Mouse (Mus musculus): ENCODE results near the gene Selenos. TPM values are rescaled to one million over a fixed set of nuclear protein-coding genes. Genes with fewer than 3 reads are reported as not detected.
A peak's percentile ranks its signal among the peaks of the same experiment; 100 is the strongest.

The Selenos gene
- polyA plus RNA-seq, 1 experiment from 2014 or later, result 107 TPM

DNA sequence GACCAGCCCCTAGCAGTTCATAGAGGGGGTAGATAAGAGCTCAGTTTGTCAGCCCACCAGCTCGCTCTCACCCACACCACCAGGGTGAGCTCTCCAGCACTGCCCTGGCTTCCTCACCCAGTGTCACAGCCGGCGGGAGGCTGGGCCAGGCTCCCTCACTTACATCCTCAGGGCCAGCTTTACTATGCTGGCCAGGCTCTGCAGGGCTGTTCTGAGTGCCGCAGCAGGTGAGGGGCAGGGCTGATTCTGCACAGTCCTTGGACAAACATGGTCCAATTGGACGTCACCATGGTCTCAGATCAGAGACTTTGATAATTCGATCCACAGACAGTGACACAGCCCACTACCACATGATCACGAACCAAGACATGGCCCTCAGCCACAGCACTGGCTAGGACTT is 12.1 kb downstream of the Selenos start:
- Histone ChIP-seq H3K9ac (no peak overlapping the region), H3K4me2 (no peak overlapping the region), H3K9me3 (replicated peaks) (no peaks in the 10 kb centered on the region), H3K27ac (no peak overlapping the region), H3K36me3 (peaks cover 58% of the 10 kb centered on the region), H3K4me3 (replicated peaks) (no peak overlapping the region), H3K27me3 (no peaks in the 10 kb centered on the region), H3K4me1 (no peaks in the 10 kb centered on the region)
- ATAC-seq (replicated peaks; ENCODE audit: low FRiP score), result no peak; the same call in 1 of the 2 replicates
- WGBS, result 75% methylated on average over 7 of the region's 7 CpGs

DNA sequence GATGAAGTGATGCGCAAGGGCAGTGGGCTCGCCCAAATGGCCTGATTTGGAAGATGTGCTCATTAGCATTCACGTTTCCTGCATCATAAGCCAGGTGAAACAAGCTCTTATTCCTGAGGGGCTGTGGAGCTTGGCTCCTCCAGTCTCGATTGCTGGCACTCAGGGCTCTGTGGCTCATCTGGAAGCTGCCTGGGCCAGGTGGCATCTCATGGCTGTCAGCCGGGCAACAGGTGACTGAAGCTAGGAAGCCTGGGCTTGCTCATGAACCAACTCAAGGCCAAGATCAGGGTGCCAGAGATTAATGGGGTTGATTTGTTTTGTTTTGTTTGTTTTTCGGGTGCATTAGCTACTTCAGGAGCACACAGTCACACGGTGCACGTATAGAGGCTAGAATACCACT is 13.2 kb downstream of the Selenos start:
- Histone ChIP-seq H3K4me1 (no peaks in the 10 kb centered on the region), H3K9me3 (replicated peaks) (no peaks in the 10 kb centered on the region), H3K4me2 (no peak overlapping the region), H3K27me3 (no peaks in the 10 kb centered on the region), H3K27ac (no peak overlapping the region), H3K9ac (no peak overlapping the region), H3K36me3 (peaks cover 47% of the 10 kb centered on the region), H3K4me3 (replicated peaks) (no peak overlapping the region)
- WGBS, result 88% methylated on average over 8 of the region's 8 CpGs
- ATAC-seq (replicated peaks; ENCODE audit: low FRiP score), result no peak

DNA sequence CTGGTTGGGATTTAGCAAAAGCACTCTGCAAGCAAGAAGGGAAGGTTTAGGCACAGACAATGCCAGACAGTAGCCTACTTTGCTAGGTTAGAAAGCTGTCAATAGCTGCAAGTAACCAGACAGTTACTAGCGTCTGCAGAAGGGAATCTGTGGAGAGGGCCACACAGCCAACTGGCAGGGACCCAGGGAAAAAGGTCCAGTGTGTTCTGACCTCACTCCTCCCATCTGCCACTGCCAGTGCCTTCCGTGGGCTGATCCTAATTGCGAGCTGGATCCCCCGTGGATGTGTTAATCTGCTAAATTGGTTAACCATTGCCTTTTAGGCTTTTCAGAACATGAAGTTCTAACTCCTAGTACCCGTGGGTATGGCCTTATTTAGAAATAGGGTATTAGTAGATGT is 14.7 kb downstream of the Selenos start:
- no peaks in the 10 kb centered on the region for H3K9me3 ChIP-seq (replicated peaks)
- H3K27ac ChIP-seq, result no peak overlapping the region
- H3K4me3 ChIP-seq (replicated peaks), result no peak overlapping the region
- H3K4me1 ChIP-seq, result no peaks in the 10 kb centered on the region
- H3K4me2 ChIP-seq, result no peak overlapping the region
- peaks cover 32% of the 10 kb centered on the region for H3K36me3 ChIP-seq
- no peak overlapping the region for H3K9ac ChIP-seq
- no peak for ATAC-seq (replicated peaks; ENCODE audit: low FRiP score)
- no peaks in the 10 kb centered on the region for H3K27me3 ChIP-seq
- WGBS, result 79% methylated on average over 5 of the region's 5 CpGs

DNA sequence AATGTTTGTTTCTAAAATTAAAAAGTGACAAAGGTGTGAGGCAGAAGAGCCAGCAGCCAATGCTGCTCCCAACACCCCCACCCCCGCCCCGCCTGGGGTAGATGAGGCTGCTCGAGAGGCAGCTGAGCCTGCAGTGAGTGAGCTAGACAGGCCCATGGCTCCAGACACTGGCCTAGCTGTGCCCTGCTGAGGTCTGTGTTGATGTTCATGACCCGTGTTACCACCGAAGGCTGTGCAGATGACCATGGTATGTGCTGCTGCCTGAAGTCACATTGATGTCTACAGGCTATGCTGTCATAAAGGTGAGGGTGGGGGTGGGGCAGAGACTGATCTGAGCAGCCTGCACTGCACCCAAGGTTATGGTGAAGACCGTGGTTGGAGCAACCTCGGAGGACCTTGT is 19.4 kb downstream of the Selenos start:
- H3K4me2 ChIP-seq, result no peak overlapping the region
- 88% methylated on average over 7 of the region's 7 CpGs for WGBS
- H3K4me1 ChIP-seq, result no peaks in the 10 kb centered on the region
- H3K9ac ChIP-seq, result no peak overlapping the region
- H3K36me3 ChIP-seq, result 0 out of 2 replicates have a peak, but pooled peaks cover 2% of the 10 kb centered on the region
- H3K27ac ChIP-seq, result no peak overlapping the region
- H3K27me3 ChIP-seq, result 0 out of 2 replicates have a peak, but pooled peaks cover 2% of the 10 kb centered on the region
- no peak overlapping the region for H3K4me3 ChIP-seq (replicated peaks)
- H3K9me3 ChIP-seq (replicated peaks), result no peaks in the 10 kb centered on the region
- ATAC-seq (replicated peaks; ENCODE audit: low FRiP score), result no peak

DNA sequence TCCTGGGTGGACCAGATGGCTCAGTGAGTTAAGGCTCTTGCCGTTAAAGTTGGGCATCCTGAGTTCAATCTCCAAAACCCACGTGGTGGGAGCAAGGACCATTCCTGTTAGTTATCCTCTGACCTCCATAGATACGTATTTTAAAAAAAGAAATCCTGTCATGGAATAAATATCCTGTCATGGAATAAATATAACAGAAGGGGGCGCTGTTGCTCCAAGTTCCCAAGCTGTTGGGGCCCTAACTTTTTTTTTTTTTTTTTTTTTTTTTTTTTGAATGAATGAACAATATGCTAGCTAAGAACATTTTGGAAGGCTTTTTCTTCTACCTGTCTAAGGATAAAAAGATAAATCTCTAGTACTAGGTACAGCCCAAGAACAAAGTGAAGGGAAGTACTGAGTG is 22.4 kb downstream of the Selenos start:
- no peak overlapping the region for H3K4me3 ChIP-seq (replicated peaks)
- ATAC-seq (replicated peaks; ENCODE audit: low FRiP score), result no peak
- H3K27ac ChIP-seq, result no peak overlapping the region

DNA sequence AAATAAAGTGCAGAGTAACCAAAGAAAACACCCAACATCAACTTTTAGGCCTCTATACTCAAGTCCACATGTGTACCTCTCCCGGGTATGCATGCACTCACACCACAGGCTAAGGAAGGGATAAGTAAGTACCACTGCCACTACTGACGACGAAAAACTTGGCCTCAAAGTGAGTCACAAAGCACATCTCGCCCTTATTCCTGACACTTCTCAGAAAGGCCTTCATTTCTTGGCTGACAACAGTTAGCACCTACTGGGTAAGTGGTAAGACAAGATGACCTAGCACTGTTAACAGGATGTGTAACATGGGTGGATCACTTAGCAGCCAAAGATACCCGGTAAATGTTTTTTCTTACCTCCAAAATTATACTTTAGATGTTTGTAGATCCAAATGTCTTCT is 25.1 kb downstream of the Selenos start:
- Histone ChIP-seq H3K4me1 (peaks cover 16% of the 10 kb centered on the region), H3K27ac (no peak overlapping the region), H3K36me3 (no peaks in the 10 kb centered on the region), H3K27me3 (0 out of 2 replicates have a peak, but pooled peaks cover 2% of the 10 kb centered on the region), H3K9ac (no peak overlapping the region), H3K9me3 (replicated peaks) (no peaks in the 10 kb centered on the region), H3K4me3 (replicated peaks) (no peak overlapping the region), H3K4me2 (no peak overlapping the region)
- 85% methylated on average over 5 of the region's 5 CpGs for WGBS
- no peak for ATAC-seq (replicated peaks; ENCODE audit: low FRiP score)

More for the DNA sequence above, 22.4 kb downstream of the Selenos start:
- H3K9ac ChIP-seq, result no peak overlapping the region
- 7% methylated on average over 4 of the region's 4 CpGs for WGBS
- no peaks in the 10 kb centered on the region for H3K9me3 ChIP-seq (replicated peaks)
- H3K4me1 ChIP-seq, result peaks cover 7% of the 10 kb centered on the region
- 0 out of 2 replicates have a peak, but pooled peaks cover 2% of the 10 kb centered on the region for H3K27me3 ChIP-seq
- H3K36me3 ChIP-seq, result no peaks in the 10 kb centered on the region
- H3K4me2 ChIP-seq, result no peak overlapping the region

DNA sequence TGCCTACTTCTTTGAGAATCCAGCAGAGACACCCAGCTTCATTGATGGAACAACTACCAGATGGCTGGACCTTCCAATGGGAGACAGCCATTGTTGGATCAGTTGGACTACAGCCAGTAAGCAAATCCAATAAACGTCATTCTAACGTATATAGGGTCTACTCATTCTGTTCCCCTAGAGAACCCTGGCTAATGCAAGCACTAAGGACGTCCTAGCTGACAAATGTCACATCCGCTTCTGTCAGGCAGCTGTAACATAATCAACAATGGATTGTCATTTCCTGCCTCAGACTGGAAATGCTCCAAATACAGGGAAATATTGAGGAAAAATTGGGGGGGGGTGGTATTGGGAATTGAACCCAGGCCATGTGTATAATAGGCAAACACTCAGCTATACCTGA is 26.3 kb downstream of the Selenos start:
- WGBS, result 67% methylated on average over 4 of the region's 4 CpGs
- no peak for ATAC-seq (replicated peaks; ENCODE audit: low FRiP score)
- peaks cover 19% of the 10 kb centered on the region for H3K4me1 ChIP-seq
- no peak overlapping the region for H3K9ac ChIP-seq
- no peak overlapping the region for H3K4me3 ChIP-seq (replicated peaks)
- no peak overlapping the region for H3K4me2 ChIP-seq
- H3K9me3 ChIP-seq (replicated peaks), result no peaks in the 10 kb centered on the region
- no peaks in the 10 kb centered on the region for H3K27me3 ChIP-seq
- no peak overlapping the region for H3K27ac ChIP-seq
- no peaks in the 10 kb centered on the region for H3K36me3 ChIP-seq

DNA sequence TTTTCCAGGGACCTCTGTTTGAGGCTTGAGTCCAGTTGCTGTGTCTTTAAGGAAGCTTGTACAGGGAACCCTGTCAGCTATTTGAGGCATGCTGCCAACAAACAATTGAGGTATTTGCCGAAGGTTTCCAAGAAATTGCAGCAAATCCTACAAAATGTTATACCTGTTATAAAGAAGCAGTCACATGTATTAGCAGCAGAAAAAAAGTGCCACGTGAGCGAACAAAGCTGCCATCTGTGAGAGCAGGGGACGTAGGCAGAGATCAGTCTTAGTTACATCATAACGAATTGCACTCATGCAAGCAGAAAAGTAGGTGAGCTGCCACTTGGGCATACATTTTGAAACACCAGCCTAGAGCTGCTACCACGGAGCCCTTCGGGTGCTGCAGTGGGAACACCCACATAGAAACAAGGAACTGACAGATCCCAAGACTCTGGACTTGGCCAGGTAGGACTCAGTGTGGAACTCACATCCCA is 27.2 kb downstream of the Selenos start:
- no peak overlapping the region for H3K27ac ChIP-seq
- no peak for ATAC-seq (replicated peaks; ENCODE audit: low FRiP score)

DNA sequence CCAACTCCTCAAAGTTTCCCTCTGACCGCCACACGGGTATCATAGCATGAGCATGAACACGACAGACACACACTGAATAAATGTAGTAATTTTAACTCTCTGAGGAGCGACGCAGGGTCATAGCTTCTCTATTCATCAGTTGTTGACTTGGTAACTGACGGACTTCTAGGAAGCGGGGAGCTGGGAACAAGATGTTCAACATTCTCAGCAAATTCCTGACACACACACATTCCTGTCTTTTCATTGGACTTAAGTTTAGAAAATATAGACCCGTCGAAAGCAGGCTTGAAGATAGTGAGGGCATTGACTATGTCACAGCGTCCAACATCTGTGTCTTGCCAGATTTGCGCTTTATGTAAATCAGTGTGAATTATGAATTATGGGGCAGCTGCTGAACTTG is 27.8 kb downstream of the Selenos start:
- H3K36me3 ChIP-seq, result no peaks in the 10 kb centered on the region
- H3K9ac ChIP-seq, result no peak overlapping the region
- no peak overlapping the region for H3K4me3 ChIP-seq (replicated peaks)
- no peaks in the 10 kb centered on the region for H3K9me3 ChIP-seq (replicated peaks)
- no peaks in the 10 kb centered on the region for H3K27me3 ChIP-seq
- H3K27ac ChIP-seq, result no peak overlapping the region
- no peak overlapping the region for H3K4me2 ChIP-seq
- WGBS, result 69% methylated on average over 11 of the region's 11 CpGs
- no peak for ATAC-seq (replicated peaks; ENCODE audit: low FRiP score)
- H3K4me1 ChIP-seq, result peaks cover 28% of the 10 kb centered on the region

More for the DNA sequence above, 27.2 kb downstream of the Selenos start:
- H3K9ac ChIP-seq, result no peak overlapping the region
- H3K36me3 ChIP-seq, result no peaks in the 10 kb centered on the region
- H3K4me1 ChIP-seq, result peaks cover 25% of the 10 kb centered on the region
- H3K9me3 ChIP-seq (replicated peaks), result no peaks in the 10 kb centered on the region
- H3K4me3 ChIP-seq (replicated peaks), result no peak overlapping the region
- no peak overlapping the region for H3K4me2 ChIP-seq
- H3K27me3 ChIP-seq, result no peaks in the 10 kb centered on the region
- 64% methylated on average over 7 of the region's 7 CpGs for WGBS

DNA sequence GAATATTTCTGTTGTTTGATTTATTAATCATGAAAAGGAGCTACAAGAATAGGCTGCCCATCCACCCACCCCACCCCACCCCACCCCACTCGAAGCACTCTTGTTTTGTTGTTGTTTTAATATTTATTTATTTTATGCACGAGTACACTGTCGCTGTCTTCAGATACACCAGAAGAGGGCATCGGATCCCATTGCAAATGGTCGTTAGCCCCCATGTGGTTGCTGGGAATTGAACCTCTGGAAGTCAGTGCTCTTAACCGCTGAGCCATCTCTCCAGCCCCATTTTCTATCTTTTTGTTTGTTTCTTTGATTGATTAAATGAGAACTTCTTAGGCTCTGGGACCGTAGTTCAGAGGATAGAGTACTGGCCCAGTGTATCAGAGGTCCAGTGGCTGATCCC is 28.5 kb downstream of the Selenos start:
- H3K9me3 ChIP-seq (replicated peaks), result no peaks in the 10 kb centered on the region
- no peak overlapping the region for H3K27ac ChIP-seq
- H3K27me3 ChIP-seq, result no peaks in the 10 kb centered on the region
- H3K4me3 ChIP-seq (replicated peaks), result no peak overlapping the region
- ATAC-seq (replicated peaks; ENCODE audit: low FRiP score), result no peak
- H3K36me3 ChIP-seq, result no peaks in the 10 kb centered on the region
- peaks cover 30% of the 10 kb centered on the region for H3K4me1 ChIP-seq
- peak overlapping the region; percentile 84; the same call in 1 of the 2 replicates for H3K4me2 ChIP-seq
- no peak overlapping the region for H3K9ac ChIP-seq
- 18% methylated on average over 7 of the region's 7 CpGs for WGBS

DNA sequence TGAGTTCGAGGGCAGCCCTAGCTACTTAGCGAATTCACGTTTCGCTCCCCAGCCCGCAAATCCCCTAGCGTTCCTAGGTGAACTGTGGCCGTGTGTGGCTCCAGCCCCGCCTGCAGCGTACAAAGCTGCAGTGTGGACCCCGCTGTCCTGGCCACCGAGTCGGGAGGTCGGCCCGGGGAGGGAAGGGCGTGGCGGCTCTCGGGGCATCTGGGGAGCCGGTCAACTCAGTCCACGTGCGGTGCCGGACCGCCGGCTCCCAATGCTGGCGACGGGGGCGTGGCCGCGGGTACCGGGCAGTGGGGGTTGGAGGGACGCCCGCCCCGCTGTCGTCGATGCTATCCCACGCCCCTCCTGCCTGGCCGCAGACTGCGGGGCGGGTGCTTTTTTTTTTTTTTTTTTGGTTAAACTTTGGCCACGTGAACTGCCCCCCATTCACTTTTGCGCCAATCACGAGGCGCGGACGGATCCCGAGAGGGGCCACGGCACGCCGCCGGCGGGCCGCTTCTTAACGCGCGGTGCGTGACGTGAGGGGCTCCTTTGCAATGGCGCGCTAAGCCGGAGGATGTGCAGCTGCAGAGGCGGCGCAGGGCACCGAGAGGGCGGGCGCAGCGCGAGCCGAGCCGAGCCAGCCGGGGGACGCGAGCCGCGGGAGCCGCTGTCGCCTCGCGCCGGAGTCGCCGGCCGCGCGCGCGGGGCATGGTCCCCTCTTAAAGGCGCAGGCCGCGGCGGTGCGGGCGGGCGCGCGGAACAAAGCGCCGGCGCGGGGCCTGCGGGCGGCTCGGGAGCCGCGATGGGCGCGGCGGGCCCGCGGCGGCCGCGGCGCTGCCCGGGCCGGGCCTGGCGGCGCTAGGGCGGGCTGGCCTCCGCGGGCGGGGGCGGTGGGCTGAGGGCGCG is 29.8 kb downstream of the Selenos start, which contains the start of gene Chsy1:
Gene Chsy1, plus strand, starts transcription at position 555 of the 894 bp plus-strand sequence.
- peak within 1 kb of the TSS; percentile 87 for H3K9ac ChIP-seq
- ATAC-seq (replicated peaks; ENCODE audit: low FRiP score), result peak; percentile 91
- H3K9me3 ChIP-seq (replicated peaks), result no peaks in the 10 kb centered on the region
- peaks cover under 1% of the 10 kb centered on the region for H3K36me3 ChIP-seq
- H3K27me3 ChIP-seq, result no peaks in the 10 kb centered on the region
- peak within 1 kb of the TSS; percentile 84 for H3K4me2 ChIP-seq
- under 1% methylated on average over 85 of the region's 123 CpGs for WGBS
- peak within 1 kb of the TSS; percentile 75 for H3K4me3 ChIP-seq (replicated peaks)
- H3K27ac ChIP-seq, result peak within 1 kb of the TSS; percentile 91
- H3K4me1 ChIP-seq, result peaks cover 35% of the 10 kb centered on the region

DNA sequence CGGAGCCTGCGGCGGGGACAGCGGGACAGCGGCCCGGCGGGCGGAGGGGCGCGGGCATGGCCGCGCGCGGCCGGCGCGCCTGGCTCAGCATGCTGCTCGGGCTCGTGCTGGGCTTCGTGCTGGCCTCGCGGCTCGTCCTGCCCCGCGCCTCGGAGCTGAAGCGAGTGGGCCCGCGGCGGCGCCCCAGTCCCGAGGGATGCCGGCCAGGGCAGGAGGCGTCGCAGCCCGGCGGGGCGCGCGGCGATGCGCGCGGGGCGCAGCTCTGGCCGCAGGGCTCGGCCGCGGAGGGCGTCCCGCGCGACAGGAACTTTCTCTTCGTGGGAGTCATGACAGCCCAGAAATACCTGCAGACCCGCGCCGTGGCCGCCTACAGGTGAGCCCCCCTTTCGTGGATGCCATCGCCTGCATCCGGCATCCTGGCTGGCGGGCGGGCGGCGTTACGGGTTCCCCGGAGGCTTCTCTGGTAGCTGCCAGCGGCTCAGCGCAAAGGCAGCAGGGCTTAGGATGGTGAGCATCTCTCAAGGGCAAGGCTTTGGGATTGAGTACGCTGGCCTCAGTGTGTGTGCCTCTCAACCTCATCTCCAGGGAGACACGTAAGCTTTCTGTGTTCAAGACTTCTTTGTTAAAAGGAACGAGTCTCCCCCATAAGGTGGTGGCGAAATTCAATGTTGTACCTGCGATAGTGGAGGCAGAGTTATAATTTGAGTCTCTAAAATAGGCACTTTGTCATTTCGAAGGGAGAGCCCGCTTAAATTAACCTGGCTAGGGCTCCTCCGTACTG is 30.6 kb downstream of the Selenos start:
- Histone ChIP-seq H3K27ac (peak overlapping the region; percentile 87), H3K9me3 (replicated peaks) (no peaks in the 10 kb centered on the region), H3K4me2 (peak overlapping the region; percentile 84), H3K27me3 (no peaks in the 10 kb centered on the region), H3K36me3 (peaks cover 5% of the 10 kb centered on the region), H3K4me1 (peaks cover 44% of the 10 kb centered on the region), H3K4me3 (replicated peaks) (peak overlapping the region; percentile 75), H3K9ac (peak overlapping the region; percentile 87)
- under 1% methylated on average over 57 of the region's 77 CpGs for WGBS
- peak; percentile 34 for ATAC-seq (replicated peaks; ENCODE audit: low FRiP score)
